Mouse (Mus musculus): Measurements from ENCODE around the gene Nipal3. TPM values are rescaled to one million over a fixed set of nuclear protein-coding genes. Genes with fewer than 3 reads are reported as not detected.

The Nipal3 gene
- total and polyA plus RNA-seq, 3 experiments: 13.7 to 15.1 (median 13.9) TPM

DNA sequence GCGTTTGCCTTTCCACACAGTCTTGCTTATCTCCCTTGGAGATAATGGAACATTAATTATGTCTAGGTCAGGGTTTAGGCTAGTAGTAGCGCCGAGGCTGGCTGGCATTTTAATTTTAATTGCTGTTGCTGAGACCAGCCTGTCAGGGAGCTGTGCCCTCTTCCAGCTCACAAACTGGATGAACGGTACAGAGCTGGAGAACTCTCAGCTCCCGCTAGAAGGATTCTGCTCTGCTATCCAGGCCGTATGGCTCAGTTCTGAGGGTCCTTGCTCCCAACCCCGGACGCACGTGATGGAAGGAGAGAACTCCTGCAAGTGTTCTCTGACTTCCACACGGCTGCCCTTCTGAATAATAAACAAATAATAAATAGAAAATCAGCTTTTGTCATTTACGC, 60.4 kb downstream of the Nipal3 start:
- ATAC-seq (ENCODE audit: extremely low read depth, insufficient number of reproducible peaks, low FRiP score, poor library complexity, severe bottlenecking) (no peak), DNase-seq (ENCODE audit: low spot score) (no peak)
- no peaks in the 10 kb centered on the region for H3K27me3 ChIP-seq (ENCODE audit: insufficient read depth, low read length)
- peaks cover 40% of the 10 kb centered on the region for H3K4me1 ChIP-seq (ENCODE audit: insufficient read depth, low read depth, low read length)
- H3K36me3 ChIP-seq (replicated peaks): no peaks in the 10 kb centered on the region
- TF ChIP-seq POLR2AphosphoS5 (IDR thresholded peaks at IDR 0.05; ENCODE audit: insufficient replicate concordance, low read depth, low read length) (no peak), GATA2 (IDR thresholded peaks at IDR 0.05; ENCODE audit: borderline replicate concordance, low read depth, low read length) (no peak)
- peak overlapping the region; percentile 79 for H3K4me3 ChIP-seq (ENCODE audit: low read depth, low read length)
- H3K9me3 ChIP-seq (replicated peaks): no peaks in the 10 kb centered on the region

DNA sequence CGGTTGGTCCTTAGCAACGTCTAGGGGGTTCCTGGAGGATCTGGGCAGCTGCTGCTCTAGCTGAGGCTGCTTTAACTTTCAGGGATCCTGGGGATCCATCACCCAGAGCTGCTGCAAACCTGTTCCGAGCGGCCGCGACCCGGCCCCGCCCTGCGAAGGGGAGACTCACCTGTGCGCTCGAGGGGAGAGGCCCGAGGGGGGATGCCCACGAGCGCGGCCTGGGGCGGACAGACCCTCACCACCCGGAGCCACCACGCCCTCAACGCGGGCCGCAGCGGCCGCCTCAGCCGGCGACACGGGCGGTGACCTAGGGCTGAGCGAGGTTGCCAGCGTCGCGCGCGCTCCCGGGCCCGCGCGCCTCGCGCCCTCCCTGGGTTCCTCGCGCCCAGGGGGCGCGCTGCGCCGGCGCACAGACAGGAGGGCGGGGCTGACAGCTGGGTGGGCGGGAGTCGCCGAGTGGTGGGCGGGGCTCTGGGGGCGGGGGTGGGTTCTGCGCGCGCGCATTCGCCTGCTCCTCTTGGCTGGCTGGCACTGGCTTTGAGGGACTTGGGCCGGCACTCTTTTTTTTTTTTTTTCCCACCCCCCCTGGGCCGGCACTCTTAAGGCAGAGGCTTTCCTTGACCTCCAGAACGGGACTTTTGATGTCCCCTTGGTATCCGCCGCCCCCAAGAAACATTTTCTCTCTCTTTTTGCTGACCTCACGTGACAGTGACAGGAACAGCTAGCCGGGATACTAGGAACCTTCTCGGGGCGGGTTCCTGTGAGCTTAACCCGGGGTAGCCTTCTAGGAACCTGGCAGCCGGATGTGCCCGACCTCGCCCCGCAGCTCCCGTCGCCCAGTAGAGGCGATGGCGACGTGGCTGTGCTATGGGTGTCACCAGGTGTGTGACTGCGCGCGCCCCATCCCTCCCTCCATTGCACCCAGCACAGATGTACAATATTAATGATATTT, 61.1 kb downstream of the Nipal3 start, which contains the start of gene Rcan3:
Rcan3 (minus strand) TSS at position 411 of the 952 bp plus-strand sequence.
- Histone ChIP-seq H3K27me3 (ENCODE audit: insufficient read depth, low read length) (no peaks in the 10 kb centered on the region), H3K36me3 (replicated peaks) (no peaks in the 10 kb centered on the region), H3K9me3 (replicated peaks) (no peaks in the 10 kb centered on the region), H3K4me1 (ENCODE audit: insufficient read depth, low read depth, low read length) (peaks cover 42% of the 10 kb centered on the region), H3K4me3 (ENCODE audit: low read depth, low read length) (peak within 1 kb of the TSS; percentile 79)
- no peak for TF ChIP-seq GATA2 (IDR thresholded peaks at IDR 0.05; ENCODE audit: borderline replicate concordance, low read depth, low read length)
- no peak for TF ChIP-seq CTCF (IDR thresholded peaks at IDR 0.05; ENCODE audit: low read depth, low read length)
- no peak for TF ChIP-seq POLR2AphosphoS5 (IDR thresholded peaks at IDR 0.05; ENCODE audit: insufficient replicate concordance, low read depth, low read length)
- no peak for TF ChIP-seq GATA1 (IDR thresholded peaks at IDR 0.05; ENCODE audit: borderline replicate concordance, low read length)
- TF ChIP-seq TAL1 (conservative IDR thresholded peaks at IDR 0.05; ENCODE audit: low read depth, low read length): no peak
- peak; percentile 98 for DNase-seq (ENCODE audit: low spot score)
- ATAC-seq (ENCODE audit: extremely low read depth, insufficient number of reproducible peaks, low FRiP score, poor library complexity, severe bottlenecking): peak; percentile 43; the same call in 1 of the 2 replicates

DNA sequence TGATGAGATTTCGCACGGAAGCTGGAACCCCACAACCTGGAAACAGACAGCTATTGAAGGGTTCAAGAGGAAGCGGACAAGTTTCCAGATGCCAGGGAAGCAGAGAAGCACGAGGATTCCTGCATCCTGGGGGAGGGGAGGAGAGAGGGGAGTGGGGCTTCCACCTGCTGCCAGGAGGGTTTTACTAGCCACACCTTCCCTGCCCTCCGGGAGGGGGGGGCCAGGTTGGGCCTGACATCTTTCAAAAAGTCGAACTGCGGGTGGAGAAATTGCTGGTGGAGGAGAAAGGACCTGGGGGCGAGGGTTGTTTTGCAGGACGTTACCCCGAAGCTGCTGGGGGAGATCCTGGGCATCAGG, 61.8 kb downstream of the Nipal3 start:
- ATAC-seq (ENCODE audit: extremely low read depth, insufficient number of reproducible peaks, low FRiP score, poor library complexity, severe bottlenecking) (no peak), DNase-seq (ENCODE audit: low spot score) (peak; percentile 18)
- TF ChIP-seq CTCF (IDR thresholded peaks at IDR 0.05; ENCODE audit: low read depth, low read length): no peak
- no peak for TF ChIP-seq GATA1 (IDR thresholded peaks at IDR 0.05; ENCODE audit: borderline replicate concordance, low read length)
- TF ChIP-seq GATA2 (IDR thresholded peaks at IDR 0.05; ENCODE audit: borderline replicate concordance, low read depth, low read length): no peak
- no peak for TF ChIP-seq POLR2AphosphoS5 (IDR thresholded peaks at IDR 0.05; ENCODE audit: insufficient replicate concordance, low read depth, low read length)
- TF ChIP-seq TAL1 (conservative IDR thresholded peaks at IDR 0.05; ENCODE audit: low read depth, low read length): no peak
- H3K4me3 ChIP-seq (ENCODE audit: low read depth, low read length): peak overlapping the region; percentile 79
- no peaks in the 10 kb centered on the region for H3K9me3 ChIP-seq (replicated peaks)
- peaks cover 41% of the 10 kb centered on the region for H3K4me1 ChIP-seq (ENCODE audit: insufficient read depth, low read depth, low read length)
- H3K27me3 ChIP-seq (ENCODE audit: insufficient read depth, low read length): no peaks in the 10 kb centered on the region
- H3K36me3 ChIP-seq (replicated peaks): no peaks in the 10 kb centered on the region

DNA sequence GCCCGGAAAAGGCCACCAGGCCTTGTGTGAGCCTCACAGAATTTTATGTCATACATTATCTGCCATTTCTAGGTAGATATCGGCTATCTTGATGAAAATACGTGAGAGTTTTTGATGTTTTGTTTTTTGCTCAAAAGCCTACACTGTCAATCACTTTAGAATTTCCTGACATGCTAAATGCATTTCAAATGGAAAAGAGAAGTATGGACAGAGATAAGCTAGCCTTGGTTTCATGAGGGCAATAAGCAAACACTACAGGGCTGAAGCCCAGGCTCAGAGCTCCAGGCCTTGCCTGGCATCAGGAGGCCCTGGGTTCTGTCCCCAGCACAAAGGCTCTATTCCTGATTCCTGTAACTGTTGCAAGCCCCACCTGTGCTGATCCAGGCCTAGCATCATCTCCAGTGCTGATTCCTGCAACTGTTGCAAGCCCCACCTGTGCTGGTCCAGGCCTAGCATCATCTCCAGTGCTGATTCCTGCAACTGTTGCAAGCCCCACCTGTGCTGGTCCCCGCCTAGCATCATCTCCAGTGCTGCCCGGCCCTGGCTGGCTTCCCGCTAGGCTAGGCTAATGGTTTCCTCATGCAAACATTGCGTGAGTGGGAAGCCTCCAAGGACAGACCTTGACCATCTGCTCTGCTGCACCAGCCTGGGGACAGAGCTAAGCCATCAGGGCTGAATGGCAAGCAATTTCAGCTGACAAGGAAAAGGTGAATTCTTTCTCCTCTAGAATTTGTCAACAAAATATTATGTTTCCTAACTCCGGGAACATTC, 64.7 kb downstream of the Nipal3 start:
- H3K4me3 ChIP-seq (ENCODE audit: low read depth, low read length): no peak overlapping the region
- TF ChIP-seq GATA2 (IDR thresholded peaks at IDR 0.05; ENCODE audit: borderline replicate concordance, low read depth, low read length) (no peak), TAL1 (conservative IDR thresholded peaks at IDR 0.05; ENCODE audit: low read depth, low read length) (no peak), POLR2AphosphoS5 (IDR thresholded peaks at IDR 0.05; ENCODE audit: insufficient replicate concordance, low read depth, low read length) (no peak), GATA1 (IDR thresholded peaks at IDR 0.05; ENCODE audit: borderline replicate concordance, low read length) (no peak), CTCF (IDR thresholded peaks at IDR 0.05; ENCODE audit: low read depth, low read length) (no peak)
- peaks cover 30% of the 10 kb centered on the region for H3K4me1 ChIP-seq (ENCODE audit: insufficient read depth, low read depth, low read length)
- H3K36me3 ChIP-seq (replicated peaks): peaks cover 2% of the 10 kb centered on the region
- DNase-seq (ENCODE audit: low spot score): no peak
- no peaks in the 10 kb centered on the region for H3K27me3 ChIP-seq (ENCODE audit: insufficient read depth, low read length)
- no peaks in the 10 kb centered on the region for H3K9me3 ChIP-seq (replicated peaks)
- ATAC-seq (ENCODE audit: extremely low read depth, insufficient number of reproducible peaks, low FRiP score, poor library complexity, severe bottlenecking): no peak

DNA sequence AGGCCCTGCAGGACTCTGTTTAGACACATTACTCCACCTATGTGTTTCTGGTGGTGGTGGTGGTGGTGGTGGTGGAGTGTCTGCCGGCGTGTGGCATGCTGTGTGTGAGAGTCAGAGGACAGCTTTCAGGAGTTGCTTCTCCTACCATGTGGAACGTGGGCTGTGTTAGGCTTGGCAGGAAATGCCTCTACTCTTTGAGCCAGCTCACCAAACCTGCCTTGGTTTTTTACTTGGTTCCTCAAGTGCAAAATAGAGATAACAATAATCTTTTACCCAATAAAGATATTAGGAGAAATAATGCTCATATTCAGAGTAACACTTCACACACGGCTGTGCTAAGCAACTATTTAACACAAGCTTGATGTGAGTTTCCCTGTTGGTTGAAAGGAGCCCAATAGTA, 65.5 kb downstream of the Nipal3 start:
- H3K9me3 ChIP-seq (replicated peaks): no peaks in the 10 kb centered on the region
- no peak for DNase-seq (ENCODE audit: low spot score)
- ATAC-seq (ENCODE audit: extremely low read depth, insufficient number of reproducible peaks, low FRiP score, poor library complexity, severe bottlenecking): no peak
- H3K36me3 ChIP-seq (replicated peaks): peaks cover 8% of the 10 kb centered on the region
- H3K4me1 ChIP-seq (ENCODE audit: insufficient read depth, low read depth, low read length): peaks cover 26% of the 10 kb centered on the region
- H3K4me3 ChIP-seq (ENCODE audit: low read depth, low read length): no peak overlapping the region
- no peaks in the 10 kb centered on the region for H3K27me3 ChIP-seq (ENCODE audit: insufficient read depth, low read length)
- TF ChIP-seq CTCF (IDR thresholded peaks at IDR 0.05; ENCODE audit: low read depth, low read length) (no peak), GATA1 (IDR thresholded peaks at IDR 0.05; ENCODE audit: borderline replicate concordance, low read length) (no peak), POLR2AphosphoS5 (IDR thresholded peaks at IDR 0.05; ENCODE audit: insufficient replicate concordance, low read depth, low read length) (no peak), GATA2 (IDR thresholded peaks at IDR 0.05; ENCODE audit: borderline replicate concordance, low read depth, low read length) (no peak), TAL1 (conservative IDR thresholded peaks at IDR 0.05; ENCODE audit: low read depth, low read length) (no peak)

DNA sequence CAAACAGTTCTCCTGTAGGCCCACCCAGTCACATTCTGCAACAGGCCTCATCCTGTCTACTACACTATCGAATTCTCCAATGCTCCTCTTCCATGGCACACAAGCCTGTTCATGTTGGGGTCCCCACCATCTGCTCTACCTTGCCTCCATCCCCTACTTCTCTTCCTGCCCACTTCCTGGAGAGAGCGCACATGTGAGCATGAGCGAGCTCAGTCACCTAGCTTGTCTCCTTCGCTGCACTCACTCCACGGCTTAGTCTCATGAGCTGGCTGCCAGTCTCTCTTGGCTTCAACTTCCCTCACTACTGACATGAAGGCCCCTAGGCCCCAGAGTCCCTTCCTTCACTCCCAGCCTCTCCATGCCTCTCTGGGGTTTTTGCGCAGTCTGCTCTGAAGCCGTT, 68.3 kb downstream of the Nipal3 start:
- Histone ChIP-seq H3K4me1 (ENCODE audit: insufficient read depth, low read depth, low read length) (peaks cover 12% of the 10 kb centered on the region), H3K9me3 (replicated peaks) (no peaks in the 10 kb centered on the region), H3K4me3 (ENCODE audit: low read depth, low read length) (no peak overlapping the region), H3K36me3 (replicated peaks) (peaks cover 22% of the 10 kb centered on the region), H3K27me3 (ENCODE audit: insufficient read depth, low read length) (no peaks in the 10 kb centered on the region)
- ATAC-seq (ENCODE audit: extremely low read depth, insufficient number of reproducible peaks, low FRiP score, poor library complexity, severe bottlenecking): no peak
- no peak for TF ChIP-seq POLR2AphosphoS5 (IDR thresholded peaks at IDR 0.05; ENCODE audit: insufficient replicate concordance, low read depth, low read length)
- no peak for TF ChIP-seq GATA2 (IDR thresholded peaks at IDR 0.05; ENCODE audit: borderline replicate concordance, low read depth, low read length)
- TF ChIP-seq TAL1 (conservative IDR thresholded peaks at IDR 0.05; ENCODE audit: low read depth, low read length): no peak
- TF ChIP-seq CTCF (IDR thresholded peaks at IDR 0.05; ENCODE audit: low read depth, low read length): no peak
- TF ChIP-seq GATA1 (IDR thresholded peaks at IDR 0.05; ENCODE audit: borderline replicate concordance, low read length): no peak
- no peak for DNase-seq (ENCODE audit: low spot score)
